Mouse (Mus musculus): Measurements from ENCODE around the gene Pgc. TPM values are rescaled to one million over a fixed set of nuclear protein-coding genes. Genes with fewer than 3 reads are reported as not detected.

The Pgc gene
- total RNA-seq, 4 experiments from 2014 or later, result not detected

GRCm38 (mm10) chr17:47780470-47780869 is 53.8 kb downstream of the Pgc start:
- DNase-seq (ENCODE audit: low spot score in 2 of 2), result no peak

DNA sequence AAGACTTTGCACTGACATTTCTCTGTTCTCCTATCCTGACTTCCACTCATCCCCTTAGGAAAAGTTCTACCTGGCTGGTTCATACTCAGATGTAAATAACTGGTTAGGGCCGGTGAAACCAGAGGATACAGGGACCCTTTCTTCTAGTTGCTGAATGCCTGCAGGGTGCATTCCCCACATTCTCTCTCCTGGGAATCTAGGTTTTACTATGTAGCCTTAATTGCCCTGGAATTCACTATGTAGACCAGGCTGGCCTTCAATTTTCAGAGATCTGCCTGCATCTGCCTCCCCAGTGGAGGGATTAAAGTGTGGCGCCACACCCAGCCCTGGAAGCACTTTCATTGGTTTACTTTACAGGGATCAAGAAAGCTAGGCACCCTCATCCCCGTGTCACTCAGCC is 55.8 kb downstream of the Pgc start:
- no peak for DNase-seq (ENCODE audit: low spot score in 2 of 2)

- no peak for DNase-seq (ENCODE audit: low spot score in 2 of 2)
These were observed 57.0 kb downstream of the Pgc start for GRCm38 (mm10) chr17:47783445-47784223.

Other genes with a start within 250 kb of the Pgc start
- 10 to 100 TPM; 18.4 to 25.0 (median 23.4) TPM for gene Taf8, start 224.6 kb upstream of the Pgc start, total RNA-seq (2022)
- 10 to 100 TPM; 38.4 to 45.2 (median 38.8) TPM for gene Ccnd3, start 221.8 kb upstream of the Pgc start, total RNA-seq (2022)
- 10 to 100 TPM; 16.9 to 18.6 (median 17.8) TPM for gene Bysl, start 115.3 kb upstream of the Pgc start, total RNA-seq (2022)
- 10 to 100 TPM; 31.1 to 40.3 (median 33.1) TPM for gene Med20, start 115.3 kb upstream of the Pgc start, total RNA-seq (2022)
- gene Gm20517, start 115.3 kb upstream of the Pgc start, total RNA-seq (2022), result 1 to 10 TPM; 4.9 to 8.9 (median 7.0) TPM
- gene Usp49, start 96.2 kb upstream of the Pgc start, total RNA-seq (2022), result 10 to 100 TPM in 3 of 4 experiments, 1 to 10 TPM in 1; 8.1 to 11.5 (median 10.8) TPM
- gene Tomm6, start 38.5 kb upstream of the Pgc start, total RNA-seq (2022), result 100 to 1,000 TPM; 170 to 219 (median 199) TPM
- 10 to 100 TPM; 28.6 to 36.7 (median 31.2) TPM for gene Frs3, start 37.8 kb upstream of the Pgc start, total RNA-seq (2022)
- 1 to 10 TPM; 3.3 to 4.3 (median 3.6) TPM for gene Gm21981, start 32.4 kb upstream of the Pgc start, total RNA-seq (2022)
- 1 to 10 TPM; 2.9 to 3.7 (median 3.2) TPM for gene Prickle4, start 32.1 kb upstream of the Pgc start, total RNA-seq (2022)
- 10 to 100 TPM; 13.4 to 18.5 (median 17.6) TPM for gene Tfeb, start 10.2 kb downstream of the Pgc start, total RNA-seq (2022)
- gene Mdfi, start 107.8 kb downstream of the Pgc start, total RNA-seq (2022), result 1 to 10 TPM in 2 of 4 experiments, under 1 TPM in 2; 0.37 to 2.1 (median 0.91) TPM
- gene Foxp4, start 197.8 kb downstream of the Pgc start, total RNA-seq (2022), result 10 to 100 TPM; 44.5 to 52.4 (median 49.1) TPM

Data from layer of hippocampus, adult 8-10 months (tissue).